Mouse (Mus musculus): ENCODE measurements at regions not wholly inside any gene's neighbourhood (a gene's known extent, or its start where the extent isn't known, plus 50 kb on each side); places are given as distances from the start of the nearest gene placed in this dataset.

DNA sequence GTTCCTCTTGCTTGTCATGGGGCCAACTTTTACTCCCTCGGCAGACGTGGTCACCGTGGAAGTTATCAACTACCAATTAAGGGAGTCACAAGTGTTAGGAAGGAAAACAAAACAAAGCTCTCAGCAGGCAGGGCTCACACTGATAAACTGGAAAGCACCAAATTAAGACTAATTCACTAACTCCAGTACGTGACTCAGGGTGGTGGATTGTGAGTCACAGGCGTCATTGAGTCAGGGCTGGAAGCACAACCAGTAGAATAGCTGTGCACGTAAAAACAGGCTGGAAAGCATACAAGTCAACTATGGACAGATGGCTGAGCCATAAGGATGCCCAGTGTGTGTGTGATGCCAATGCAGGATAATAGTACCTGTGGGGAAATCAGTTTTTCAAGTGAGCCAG, 204.9 kb downstream of the Gja1 start:
- DNase-seq (ENCODE audit: extremely low spot score in 1 of 2, low spot score in 1 of 2): no peak

DNA sequence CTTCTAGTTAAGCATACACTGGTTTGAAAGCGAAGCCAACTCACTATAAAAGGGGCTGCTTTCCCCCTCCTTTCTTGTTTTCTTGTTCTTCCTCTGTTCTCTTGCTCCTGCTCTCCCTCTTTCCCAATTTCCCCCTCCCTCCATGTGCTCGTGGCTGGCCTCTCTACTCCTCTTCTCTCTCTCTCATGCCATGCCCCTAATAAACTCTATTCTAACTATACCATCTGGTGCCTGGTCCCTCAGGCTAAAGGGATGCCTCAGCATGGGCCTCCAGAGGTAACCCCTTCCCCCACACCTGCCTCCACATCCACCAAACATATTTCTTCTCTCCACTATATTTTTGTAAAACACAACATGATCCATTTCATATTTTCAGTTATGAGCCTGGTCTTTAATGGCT, 210.1 kb downstream of the Gja1 start:
- DNase-seq (ENCODE audit: extremely low spot score in 1 of 2, low spot score in 1 of 2): no peak

DNA sequence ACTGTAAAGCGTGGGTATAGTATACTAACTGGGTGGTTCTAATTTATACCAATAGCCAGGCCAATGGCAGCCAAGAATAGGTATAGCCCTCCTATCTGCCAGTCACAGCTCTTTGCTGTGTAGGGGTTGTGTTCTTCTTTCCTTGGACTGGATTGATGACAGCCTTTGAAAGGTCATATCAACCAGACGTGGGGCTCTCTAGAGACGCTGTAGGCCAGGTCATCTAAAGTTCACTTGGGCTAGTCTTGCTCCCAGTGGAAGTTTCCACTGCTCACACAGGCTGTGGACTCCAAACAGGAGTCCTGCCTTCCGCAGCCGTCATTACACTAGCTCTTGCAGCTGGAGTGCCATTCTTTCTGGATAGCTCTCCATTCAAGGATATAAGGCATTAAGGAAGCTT, 220.3 kb downstream of the Gja1 start:
- no peak for DNase-seq (ENCODE audit: extremely low spot score in 1 of 2, low spot score in 1 of 2)

DNA sequence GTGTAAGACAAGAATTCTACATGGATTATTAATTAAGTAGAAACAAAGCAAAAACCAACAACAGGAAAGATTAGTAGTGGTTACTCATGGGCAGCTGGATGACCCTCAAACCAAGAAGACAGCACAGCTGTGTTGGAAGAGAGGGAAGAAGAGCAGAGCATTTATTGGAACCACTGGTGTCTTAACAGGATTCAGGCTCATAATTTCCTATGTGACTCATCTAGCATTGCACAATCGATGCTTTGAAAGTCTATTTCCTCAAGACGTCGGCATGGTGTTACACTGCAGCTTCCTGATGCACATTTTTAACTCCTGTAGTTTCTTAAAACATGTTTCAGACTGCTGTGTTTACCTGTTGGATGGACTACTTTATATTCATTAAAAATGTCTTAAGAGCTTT, 221.1 kb downstream of the Gja1 start:
- no peak for DNase-seq (ENCODE audit: extremely low spot score in 1 of 2, low spot score in 1 of 2)

DNA sequence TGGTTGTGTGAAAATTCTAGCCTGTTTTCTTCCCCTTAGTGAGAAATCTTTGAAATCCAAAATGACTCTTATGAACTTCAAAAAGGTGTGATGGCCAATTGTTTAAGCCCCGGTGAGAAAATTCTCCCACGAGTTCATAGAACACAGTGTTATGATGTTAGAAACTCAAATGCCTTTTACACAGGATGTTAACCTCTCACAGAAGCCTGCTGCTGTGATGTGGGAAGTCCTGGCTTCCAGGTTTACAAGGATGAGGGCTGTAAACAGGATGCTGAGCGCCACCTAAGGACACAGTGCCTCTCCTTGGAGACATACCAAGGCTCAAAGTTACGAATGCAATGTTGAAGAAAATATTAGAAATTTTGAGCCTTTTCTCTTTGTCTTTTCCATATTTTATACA, 222.8 kb downstream of the Gja1 start:
- no peak for DNase-seq (ENCODE audit: extremely low spot score in 1 of 2, low spot score in 1 of 2)

DNA sequence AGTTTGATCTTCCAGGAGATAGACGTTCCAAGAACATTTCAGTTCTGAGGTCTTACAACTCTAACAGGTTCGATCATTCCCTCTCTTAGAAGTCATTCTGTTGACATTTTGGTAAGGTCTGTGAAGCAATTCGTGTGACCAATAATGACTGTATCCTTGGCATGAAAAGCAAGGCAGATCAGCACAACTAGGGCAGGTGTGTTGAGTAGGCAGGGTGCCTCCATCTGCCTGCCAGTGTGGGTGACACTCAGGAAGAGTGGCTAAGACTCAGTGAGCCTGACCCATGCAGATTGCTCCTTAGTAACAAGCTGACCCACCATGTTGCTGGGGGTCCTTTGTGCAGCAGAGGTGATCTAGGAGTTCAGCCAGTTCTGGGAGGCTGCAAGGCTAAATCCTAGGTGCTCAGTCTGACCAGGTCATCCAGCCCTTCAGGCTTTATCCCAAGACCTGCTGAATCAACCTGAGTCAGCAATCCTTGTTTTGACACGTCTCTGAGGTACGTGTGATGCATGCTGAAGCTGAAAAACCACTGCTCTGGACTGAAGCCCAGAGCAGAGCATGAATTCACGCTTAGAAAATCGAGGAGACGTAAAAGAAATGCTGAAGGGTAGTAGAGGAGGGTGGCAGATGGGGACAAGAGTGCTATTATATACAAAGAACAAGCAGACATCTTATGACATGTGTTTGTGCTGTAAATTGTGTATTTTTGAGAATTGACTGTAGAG, 234.6 kb downstream of the Gja1 start:
- DNase-seq (ENCODE audit: extremely low spot score in 1 of 2, low spot score in 1 of 2): no peak

DNA sequence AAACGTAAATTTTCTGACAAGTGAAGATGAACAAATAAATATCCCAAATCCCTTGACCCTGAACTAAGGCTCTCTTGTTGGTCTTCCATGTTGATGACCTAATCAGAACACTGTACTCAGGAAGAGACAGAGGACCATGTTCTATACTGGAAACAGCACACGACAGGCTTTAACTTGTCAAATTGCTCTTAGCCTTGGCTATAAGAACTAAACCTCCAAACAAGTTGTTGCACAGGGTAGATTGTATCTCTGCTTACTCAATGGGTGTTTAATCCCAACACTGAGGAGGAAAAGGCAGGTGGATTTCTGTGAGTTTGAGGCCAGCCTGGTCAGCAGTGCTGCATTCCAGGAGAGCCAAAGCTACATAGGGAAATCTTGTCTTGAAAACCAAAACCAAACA, 265.5 kb downstream of the Gja1 start:
- no peak for DNase-seq (ENCODE audit: extremely low spot score in 1 of 2, low spot score in 1 of 2)

DNA sequence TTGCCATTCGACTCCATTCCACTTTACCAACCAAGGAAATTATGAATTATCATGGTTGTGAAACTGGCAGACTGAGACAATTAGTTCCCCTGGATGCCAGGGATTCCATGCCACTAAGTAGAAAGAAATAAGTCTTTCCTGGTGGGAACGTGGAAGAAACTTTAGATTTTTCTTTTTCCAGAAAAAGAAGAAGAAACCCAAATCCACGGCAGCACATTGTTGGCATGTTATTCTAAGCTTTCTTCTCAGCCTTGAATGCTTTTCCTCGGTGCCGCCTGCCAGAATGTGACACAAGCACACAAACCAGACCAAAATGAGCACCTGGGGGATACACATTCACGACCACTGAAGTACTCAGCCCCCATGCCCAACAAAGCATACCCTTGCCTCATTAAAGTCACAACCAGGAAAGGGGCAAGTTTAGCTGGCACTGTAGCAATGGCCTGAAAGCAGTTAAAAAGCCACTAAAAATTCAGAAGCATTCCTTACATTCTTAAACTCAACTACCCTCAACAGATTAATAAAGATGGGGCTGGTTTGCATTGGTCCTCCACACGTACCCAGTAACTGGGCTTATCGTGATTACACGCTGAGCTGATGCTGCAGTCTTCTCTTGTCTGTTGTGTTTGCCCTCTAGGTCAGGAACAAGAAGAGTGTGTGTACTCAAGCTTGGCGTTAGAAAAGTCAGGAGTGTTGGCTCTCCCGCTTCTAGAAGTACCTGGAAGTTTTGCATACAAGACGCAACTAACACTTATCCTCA, 266.4 kb downstream of the Gja1 start:
- no peak for DNase-seq (ENCODE audit: extremely low spot score in 1 of 2, low spot score in 1 of 2)

DNA sequence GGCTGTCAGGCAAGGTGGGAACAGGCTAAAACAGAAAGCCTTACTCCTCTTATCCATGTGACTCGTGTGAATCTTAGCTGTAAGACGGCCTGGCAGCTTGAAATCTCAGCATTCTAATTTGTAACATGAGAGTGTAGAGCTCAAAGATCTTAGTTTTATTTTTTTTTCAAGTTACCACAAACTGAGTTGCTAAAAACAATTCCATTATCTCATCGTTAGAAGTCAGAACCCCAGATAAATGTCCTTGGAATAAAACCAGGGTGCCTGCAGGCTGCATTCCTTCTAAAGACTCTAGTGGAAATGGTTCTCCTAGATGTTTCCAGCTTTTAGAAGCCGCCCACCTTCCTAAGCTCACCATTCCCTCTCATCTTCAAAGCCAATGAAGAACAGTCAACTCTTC, 283.4 kb downstream of the Gja1 start:
- no peak for DNase-seq (ENCODE audit: extremely low spot score in 1 of 2, low spot score in 1 of 2)

DNA sequence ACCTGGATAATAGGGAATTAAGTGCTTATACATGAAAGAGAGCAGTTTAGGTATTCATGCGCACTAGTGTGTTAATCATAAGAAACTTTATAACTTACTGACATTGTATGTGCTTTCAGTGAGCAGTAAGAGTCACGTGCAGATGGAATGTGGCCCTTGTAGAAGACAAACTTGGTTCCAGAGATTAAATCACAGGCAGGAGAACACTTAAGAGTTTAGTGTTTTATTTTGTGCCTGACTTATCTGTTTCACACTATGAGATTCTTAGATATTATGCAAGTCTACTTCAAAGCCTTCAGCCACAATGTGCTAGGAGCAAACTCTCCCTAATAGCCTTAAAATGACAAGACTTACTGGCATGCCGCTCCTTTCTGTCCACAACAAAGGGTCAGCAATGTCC, 296.8 kb downstream of the Gja1 start:
- DNase-seq (ENCODE audit: extremely low spot score in 1 of 2, low spot score in 1 of 2): no peak

DNA sequence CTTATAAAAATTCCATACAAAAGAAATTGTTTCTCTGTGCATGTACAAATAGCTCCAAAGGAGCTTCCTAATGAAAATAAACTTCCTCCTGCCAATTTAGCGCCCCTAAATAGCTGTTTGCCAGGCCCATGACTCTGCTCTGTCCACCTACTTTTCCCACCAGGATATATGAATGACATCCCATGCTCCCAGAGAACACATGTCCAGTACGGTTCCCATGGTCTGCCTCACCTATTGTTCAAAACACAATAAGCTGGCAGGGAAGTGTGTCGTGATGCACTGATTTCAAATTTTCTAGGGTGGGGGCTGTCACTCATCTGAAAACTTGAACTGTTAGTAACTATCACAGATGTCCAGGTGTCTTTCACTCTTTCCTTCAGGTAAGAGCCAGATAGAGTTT, 305.8 kb downstream of the Gja1 start:
- no peak for DNase-seq (ENCODE audit: extremely low spot score in 1 of 2, low spot score in 1 of 2)

DNA sequence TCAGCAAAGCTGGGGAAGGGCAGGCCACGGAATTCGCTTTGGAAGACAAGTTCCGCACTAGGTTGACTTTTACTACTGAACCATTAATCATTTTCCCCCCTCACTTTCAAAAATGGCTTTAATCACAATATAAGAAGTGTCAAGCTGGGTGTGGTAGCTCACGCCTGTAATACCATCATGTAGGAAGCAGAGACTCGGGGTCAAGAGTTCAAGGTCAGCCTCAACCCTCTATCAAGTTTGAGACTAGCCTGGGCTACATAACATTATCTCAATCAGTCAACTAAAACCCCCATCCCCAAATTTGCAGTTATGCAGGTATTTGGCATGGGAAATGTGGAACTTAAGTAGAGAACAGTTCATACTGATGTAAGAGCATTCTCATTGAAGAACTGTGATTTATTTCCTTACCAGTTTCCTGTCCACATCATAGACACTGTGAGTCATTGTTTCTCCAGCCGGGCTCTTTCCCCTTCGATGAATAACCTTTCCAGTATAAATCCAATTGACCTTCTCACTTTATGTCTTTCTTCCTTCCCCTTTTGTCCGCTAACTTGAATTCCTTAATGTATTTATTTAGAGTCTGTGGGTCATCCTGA, 308.6 kb downstream of the Gja1 start:
- no peak for DNase-seq (ENCODE audit: extremely low spot score in 1 of 2, low spot score in 1 of 2)

DNA sequence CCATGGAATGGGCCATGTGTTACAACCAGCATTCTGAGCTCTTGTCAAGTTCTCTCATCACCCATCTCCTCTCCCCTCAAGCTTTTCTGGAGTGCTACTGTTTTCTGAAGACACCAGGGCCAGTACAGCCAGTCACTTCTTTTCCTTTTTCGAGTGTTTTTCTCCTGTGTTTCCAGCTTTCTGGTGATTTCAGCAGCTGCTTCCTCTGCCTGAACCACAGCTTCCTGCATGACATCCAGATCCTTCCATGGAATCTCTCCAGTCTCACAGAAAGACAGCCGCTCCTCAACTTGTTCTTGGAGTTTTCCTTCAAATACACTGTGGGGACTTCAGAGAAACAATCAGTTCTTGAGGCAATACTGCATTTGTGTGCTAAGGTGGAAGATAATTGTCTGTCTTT, 314.3 kb downstream of the Gja1 start:
- no peak for DNase-seq (ENCODE audit: extremely low spot score in 1 of 2, low spot score in 1 of 2)

DNA sequence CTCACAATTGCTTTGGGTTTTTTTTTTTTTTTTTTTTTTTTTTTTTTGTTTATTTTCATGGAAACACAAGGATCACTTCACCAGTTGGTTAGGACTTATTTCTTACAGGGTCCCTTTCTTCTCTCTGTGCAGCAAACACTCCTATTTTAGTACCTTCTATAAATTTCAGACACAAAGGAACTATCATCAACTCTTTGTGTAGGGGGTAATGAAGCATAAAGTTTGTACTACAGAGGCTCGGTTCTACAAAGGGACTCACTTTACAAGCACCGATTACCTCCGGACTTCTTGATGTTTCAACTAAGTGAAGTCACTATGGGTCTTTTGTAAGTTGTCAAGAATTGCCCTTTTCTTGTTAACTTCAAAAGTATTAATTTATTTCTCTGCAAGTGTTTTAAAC, 318.0 kb downstream of the Gja1 start:
- DNase-seq (ENCODE audit: extremely low spot score in 1 of 2, low spot score in 1 of 2): no peak

DNA sequence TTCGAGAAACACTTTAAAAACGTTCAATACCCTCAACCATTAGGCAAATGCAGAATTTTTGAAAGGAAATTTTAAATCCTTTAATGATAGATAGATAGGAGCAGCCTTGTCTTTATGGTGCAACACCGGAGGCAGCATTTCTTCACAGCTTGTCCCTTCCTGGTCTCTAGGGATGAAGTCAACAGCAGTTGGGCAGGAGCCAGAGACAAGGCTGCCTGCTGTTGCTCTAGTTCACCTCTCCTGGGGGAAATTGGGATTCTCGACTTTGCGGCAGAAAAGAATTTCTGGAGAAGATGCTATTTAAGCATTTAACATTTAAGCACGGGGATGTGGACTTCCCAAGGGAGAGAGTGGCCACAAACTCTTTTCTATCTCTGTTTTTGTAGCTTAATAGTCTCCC, 323.0 kb downstream of the Gja1 start:
- no peak for DNase-seq (ENCODE audit: extremely low spot score in 1 of 2, low spot score in 1 of 2)

DNA sequence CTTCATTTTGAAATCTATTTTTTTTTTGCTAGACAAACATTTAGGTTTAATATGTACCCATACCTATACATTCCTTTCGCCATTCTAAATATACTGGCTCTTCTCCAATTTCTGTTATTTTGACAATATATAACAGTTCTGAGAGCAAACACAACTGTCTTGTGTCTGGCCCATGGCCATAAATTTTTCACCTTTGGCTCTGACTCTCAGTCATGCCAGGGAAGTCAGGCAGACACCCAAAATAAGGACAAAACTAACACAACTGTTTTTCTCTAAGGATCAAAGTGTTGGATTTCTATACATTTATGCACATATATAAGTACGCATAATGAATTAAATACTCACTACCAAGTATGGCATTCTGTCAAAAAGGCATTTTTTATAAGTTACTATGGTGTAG, 331.3 kb downstream of the Gja1 start:
- DNase-seq (ENCODE audit: extremely low spot score in 1 of 2, low spot score in 1 of 2): no peak

DNA sequence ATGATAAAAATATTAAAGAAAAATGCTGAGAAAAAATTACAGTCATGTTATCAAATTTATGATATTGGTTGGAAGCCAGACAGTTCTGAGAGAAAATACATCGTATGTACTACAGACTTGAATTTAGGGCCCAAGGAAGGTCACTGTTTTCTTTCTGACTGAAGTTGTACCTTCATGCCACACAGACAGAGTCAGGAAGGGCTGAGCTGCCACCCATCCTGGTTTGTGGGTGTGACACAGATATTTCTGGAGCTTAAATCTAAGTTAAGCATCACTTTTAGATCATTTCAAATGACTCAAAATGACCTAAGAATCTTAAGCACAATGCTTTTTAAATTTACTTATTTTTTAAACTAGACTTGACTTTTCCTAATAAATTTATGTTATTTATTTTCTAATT, 331.8 kb downstream of the Gja1 start:
- DNase-seq (ENCODE audit: extremely low spot score in 1 of 2, low spot score in 1 of 2): no peak

DNA sequence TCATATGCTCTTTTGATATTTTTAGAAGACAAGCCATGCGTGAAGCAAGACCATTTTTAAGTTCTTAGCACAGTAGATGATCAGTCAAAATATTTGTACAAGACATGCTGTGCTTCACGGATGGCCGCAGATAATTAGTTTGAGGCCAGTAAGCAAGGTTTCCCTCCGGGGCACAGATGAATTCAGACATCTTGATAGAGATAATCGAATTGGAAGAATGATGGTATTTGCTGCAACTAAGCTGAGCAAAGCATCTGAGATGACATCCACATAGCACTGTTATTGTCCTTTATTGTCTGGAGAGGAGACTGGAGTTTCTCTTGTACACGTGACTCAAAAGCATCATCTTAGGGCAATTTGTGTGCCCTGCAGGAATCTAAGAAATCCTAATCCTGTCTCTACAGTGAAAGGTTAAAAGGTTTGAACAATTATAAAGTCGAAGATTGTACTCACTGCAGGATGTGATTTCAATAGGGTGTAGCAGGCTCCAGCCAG, 335.5 kb downstream of the Gja1 start:
- DNase-seq (ENCODE audit: extremely low spot score in 1 of 2, low spot score in 1 of 2): no peak

DNA sequence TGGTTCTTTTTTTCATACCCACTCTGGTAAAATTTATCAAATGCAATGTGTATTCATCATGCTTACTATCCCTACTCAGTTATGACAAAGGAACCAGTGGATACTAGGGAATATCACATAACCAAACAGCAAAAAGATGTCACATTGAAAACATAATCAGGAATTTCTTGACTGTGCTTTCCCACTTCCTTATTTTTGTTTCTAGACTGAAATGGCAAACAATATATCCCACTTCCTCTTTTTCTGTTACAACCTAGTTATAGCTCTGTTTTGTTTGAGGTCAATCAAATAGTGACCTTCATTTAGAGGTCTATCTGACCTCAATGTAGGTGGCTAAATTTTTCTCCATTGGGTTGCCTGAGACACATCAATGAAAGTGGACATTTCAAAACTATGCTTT, 359.9 kb downstream of the Gja1 start:
- no peak for DNase-seq (ENCODE audit: extremely low spot score in 1 of 2, low spot score in 1 of 2)

DNA sequence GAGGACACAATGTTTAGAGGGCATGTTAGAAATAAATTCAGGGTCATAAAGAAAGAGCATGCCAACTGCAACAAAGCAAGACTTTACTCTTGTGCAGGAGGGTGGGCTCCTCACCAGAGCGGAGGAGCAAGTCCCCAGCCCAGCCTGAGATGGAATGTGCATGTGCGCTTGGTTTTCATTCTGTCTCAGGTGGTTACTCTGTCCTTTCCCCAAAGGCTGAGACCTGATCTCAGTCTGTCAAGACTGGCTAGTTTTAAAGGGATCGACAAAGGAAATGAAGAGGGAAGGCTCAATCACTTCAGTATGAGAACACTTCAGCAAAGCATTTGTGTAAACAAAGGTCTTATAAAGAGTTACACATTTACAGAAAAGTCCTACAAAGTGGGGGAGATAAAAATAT, 362.5 kb downstream of the Gja1 start:
- no peak for DNase-seq (ENCODE audit: extremely low spot score in 1 of 2, low spot score in 1 of 2)

DNA sequence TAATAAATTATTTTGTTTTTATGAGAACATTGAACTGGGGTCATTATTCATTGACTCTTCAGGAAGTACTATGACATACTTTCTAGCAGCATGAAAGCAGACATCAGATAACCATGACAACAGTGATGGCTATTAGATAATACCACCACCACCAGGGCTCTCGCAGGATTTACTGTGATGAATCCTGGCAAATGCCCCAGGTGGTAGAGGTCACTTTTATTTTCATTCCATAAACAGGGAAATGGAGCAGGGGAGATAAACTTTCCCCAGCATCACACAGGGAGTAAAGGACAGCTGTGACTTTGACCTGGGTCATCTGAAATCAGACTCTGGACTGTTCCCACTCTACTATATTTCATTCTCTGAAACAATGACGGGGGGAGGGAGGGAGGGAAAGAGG, 375.0 kb downstream of the Gja1 start:
- DNase-seq (ENCODE audit: extremely low spot score in 1 of 2, low spot score in 1 of 2): no peak

DNA sequence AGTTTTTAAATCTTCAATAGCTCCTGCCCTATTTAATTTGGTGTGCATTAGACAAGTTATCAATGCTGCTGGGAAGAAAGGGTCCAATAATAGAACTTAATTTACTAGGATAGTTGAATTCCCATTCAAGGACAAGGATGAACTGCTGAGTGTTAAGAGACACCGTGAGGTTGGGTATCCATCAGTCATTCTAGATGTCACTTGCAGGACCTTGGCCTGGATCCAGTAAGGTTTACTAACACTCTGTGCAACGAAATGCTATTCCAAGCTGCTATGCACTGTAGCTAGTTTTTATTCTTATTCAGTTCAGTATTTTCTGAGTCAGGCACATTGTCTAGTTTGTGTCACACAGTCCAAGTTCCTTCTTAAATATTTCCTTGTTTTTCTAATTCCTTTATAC, 376.4 kb downstream of the Gja1 start:
- no peak for DNase-seq (ENCODE audit: extremely low spot score in 1 of 2, low spot score in 1 of 2)
